Mouse (Mus musculus) cortical plate, adult 2 months (tissue): Measurements from ENCODE around the gene Dtd1.

Experiments
- CTCF ChIP-seq: fragments of 200-500 bp; IDR thresholded peaks from 2 replicates; pipeline ENCODE4 v1.5.1; 2011; ENCODE audit warnings: mild to moderate bottlenecking, control low read depth, low read length; ENCODE audit not compliant: insufficient read depth; ENCODE audit errors: extremely low read depth
- POLR2A ChIP-seq: fragments of 200-500 bp; IDR thresholded peaks from 2 replicates; pipeline ENCODE4 v1.6.1; 2011; ENCODE audit warnings: mild to moderate bottlenecking, low read length, control low read depth; ENCODE audit not compliant: insufficient read depth; ENCODE audit errors: extremely low read depth

- TF ChIP-seq CTCF (no peak), POLR2A (no peak)
Measured at GRCm38 (mm10) chr2:144676546-144677228, 77.0 kb downstream of the Dtd1 start.
